Mouse (Mus musculus): ENCODE results near the gene Slc13a2.

Gene Slc13a2

GRCm38 (mm10) chr11:78354905-78355304, 67.1 kb downstream of the Slc13a2 start:
- no peak for DNase-seq (ENCODE audit: low spot score in 2 of 2)

- DNase-seq (ENCODE audit: low spot score in 2 of 2), result no peak
Measured at GRCm38 (mm10) chr11:78353081-78353480, 68.9 kb downstream of the Slc13a2 start.

- no peak for DNase-seq (ENCODE audit: low spot score in 2 of 2)
Measured at GRCm38 (mm10) chr11:78349441-78350358, 72.3 kb downstream of the Slc13a2 start.

- DNase-seq (ENCODE audit: low spot score in 2 of 2), result no peak
Measured at GRCm38 (mm10) chr11:78348474-78348873, 73.5 kb downstream of the Slc13a2 start.

GRCm38 (mm10) chr11:78347908-78348307, 74.1 kb downstream of the Slc13a2 start:
- DNase-seq (ENCODE audit: low spot score in 2 of 2), result no peak

Data from urinary bladder, postnatal 36 days (tissue).